Mouse (Mus musculus): ENCODE results near the gene Dlg1.
A peak's percentile ranks its signal among the peaks of the same experiment; 100 is the strongest.

The Dlg1 gene

GRCm38 (mm10) chr16:31865242-31865641, 202.0 kb downstream of the Dlg1 start:
- DNase-seq = no peak

- DNase-seq = no peak
Measured at GRCm38 (mm10) chr16:31866911-31867310, 203.7 kb downstream of the Dlg1 start.

- DNase-seq = no peak
Measured at GRCm38 (mm10) chr16:31867736-31868135, 204.5 kb downstream of the Dlg1 start.

- no peak for DNase-seq
Measured at GRCm38 (mm10) chr16:31873721-31874120, 210.5 kb downstream of the Dlg1 start.

GRCm38 (mm10) chr16:31875391-31875790, 212.1 kb downstream of the Dlg1 start:
- no peak for DNase-seq

- no peak for DNase-seq
Measured at GRCm38 (mm10) chr16:31876386-31876785, 213.1 kb downstream of the Dlg1 start.

- no peak for DNase-seq
Measured at GRCm38 (mm10) chr16:31878052-31878451, 214.8 kb downstream of the Dlg1 start.

GRCm38 (mm10) chr16:31878573-31879257, 215.5 kb downstream of the Dlg1 start, which contains the start of gene Meltf:
Gene Meltf, plus strand, starts transcription at chr16:31878810.
- DNase-seq = peak; percentile 86 to 89

- no peak for DNase-seq
Measured at GRCm38 (mm10) chr16:31880146-31880840, 217.1 kb downstream of the Dlg1 start.

- no peak for DNase-seq
Measured at GRCm38 (mm10) chr16:31882381-31882908, 219.2 kb downstream of the Dlg1 start.

- DNase-seq = peak in 1 of 2 experiments; percentile 44
Measured at GRCm38 (mm10) chr16:31883302-31883701, 220.1 kb downstream of the Dlg1 start.

GRCm38 (mm10) chr16:31883902-31884301, 220.7 kb downstream of the Dlg1 start:
- peak in 1 of 2 experiments; percentile 36 for DNase-seq

- DNase-seq = no peak
Measured at GRCm38 (mm10) chr16:31890907-31891306, 227.7 kb downstream of the Dlg1 start.

GRCm38 (mm10) chr16:31893396-31894141, 230.3 kb downstream of the Dlg1 start:
- DNase-seq = no peak

GRCm38 (mm10) chr16:31896971-31897774, 233.9 kb downstream of the Dlg1 start:
- DNase-seq = peak; percentile 62 to 66

GRCm38 (mm10) chr16:31898546-31899326, 235.5 kb downstream of the Dlg1 start:
- peak; percentile 69 to 73 for DNase-seq

- no peak for DNase-seq
Measured at GRCm38 (mm10) chr16:31901886-31902285, 238.6 kb downstream of the Dlg1 start.

GRCm38 (mm10) chr16:31903239-31903638, 240.0 kb downstream of the Dlg1 start:
- DNase-seq = no peak

- DNase-seq = no peak
Measured at GRCm38 (mm10) chr16:31905331-31905730, 242.1 kb downstream of the Dlg1 start.

GRCm38 (mm10) chr16:31905891-31906825, 242.9 kb downstream of the Dlg1 start:
- DNase-seq = no peak
